Mouse (Mus musculus) layer of hippocampus, postnatal 10 days (tissue): ENCODE measurements around the gene Uspl1. TPM values are rescaled to one million over a fixed set of nuclear protein-coding genes. Genes with fewer than 3 reads are reported as not detected.

Experiments
- DNase-seq, 2 experiments: peaks; one replicate each; pipeline ENCODE4 v3.0.0; 2021; ENCODE audit warnings: low spot score in 2 of 2
- total RNA-seq, 2 experiments: library from RNA; stranded (reverse); gene quantifications; 2 replicates each; pipeline ENCODE4 v1.2.3; 2021

Uspl1 gene
- total RNA-seq, 2 experiments from 2014 or later, result 45.4 to 45.9 TPM

DNA sequence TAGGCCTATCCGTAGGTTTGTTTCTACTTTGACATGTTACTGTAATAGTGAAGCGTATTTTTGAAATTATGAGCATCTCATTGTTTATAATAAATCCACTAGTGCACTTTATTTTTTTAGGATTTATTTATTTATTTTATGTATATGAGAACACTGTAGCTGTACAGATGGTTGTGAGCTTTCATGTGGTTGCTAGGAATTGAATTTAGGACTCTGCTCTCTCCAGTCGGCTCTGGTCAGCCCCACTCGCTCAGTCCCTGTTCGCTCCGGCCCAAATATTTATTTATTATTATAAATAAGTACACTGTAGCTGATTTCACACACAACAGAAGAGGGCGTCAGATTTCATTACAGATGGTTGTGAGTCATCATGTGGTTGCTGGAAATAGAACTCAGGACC lies 24.6 kb downstream of the Uspl1 start:
- DNase-seq, result no peak

DNA sequence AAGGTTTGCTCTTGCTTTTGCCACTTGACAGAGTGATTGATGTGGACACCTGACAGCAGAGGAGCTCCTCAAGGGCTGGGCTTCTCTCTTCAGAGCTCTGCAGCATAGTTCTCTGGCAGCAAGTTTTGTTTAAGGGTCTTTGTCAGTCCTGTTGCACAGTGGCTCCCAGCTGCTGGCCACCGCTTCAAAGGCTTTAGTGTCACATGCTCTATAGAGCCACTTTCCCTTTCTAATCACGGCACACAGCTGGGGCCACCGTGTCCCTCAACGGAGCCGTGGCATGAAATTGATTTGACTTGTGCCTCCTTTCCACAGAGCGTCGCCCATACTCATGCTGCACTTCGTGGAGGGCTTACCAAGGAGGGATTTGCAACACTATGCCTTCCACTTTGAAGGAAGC lies 25.2 kb downstream of the Uspl1 start:
- no peak for DNase-seq

DNA sequence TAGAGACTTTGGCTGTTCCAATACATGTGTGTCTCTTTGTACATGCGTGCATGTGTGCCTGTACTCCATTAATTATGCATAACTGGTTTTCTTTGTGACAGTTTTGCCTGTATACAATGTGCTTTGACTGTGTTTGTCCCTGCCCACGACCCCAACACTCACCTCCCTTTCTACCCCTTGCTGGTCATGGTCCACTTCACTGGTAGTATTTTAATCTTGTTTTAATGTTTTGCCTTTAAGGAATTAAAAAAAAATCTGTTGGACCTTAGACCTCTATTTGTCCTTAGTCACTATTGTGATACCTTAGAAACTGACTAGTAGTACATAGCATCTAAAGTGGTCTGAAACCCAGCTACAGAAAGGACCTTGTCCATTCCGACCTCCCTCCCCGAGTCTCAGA lies 26.9 kb downstream of the Uspl1 start:
- no peak for DNase-seq

DNA sequence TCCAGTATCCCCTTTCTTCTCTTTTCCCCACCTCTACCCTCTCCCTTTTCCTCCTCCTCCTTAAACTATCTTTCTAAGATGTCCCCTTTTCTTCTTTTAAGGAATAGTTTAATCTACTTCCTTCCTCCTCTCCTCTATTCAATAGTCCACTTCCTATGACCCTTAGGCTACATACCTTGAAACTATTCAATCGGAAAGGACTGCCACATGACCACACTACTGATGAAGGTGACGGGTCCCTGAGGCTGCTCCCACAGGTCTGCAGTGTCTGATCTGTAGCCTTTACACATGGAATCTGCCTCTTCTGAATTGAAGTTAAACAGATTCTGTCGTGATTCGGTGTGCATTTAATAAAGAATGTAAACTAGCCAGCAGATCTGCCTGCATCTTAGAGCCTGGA lies 28.7 kb downstream of the Uspl1 start:
- DNase-seq, result no peak

DNA sequence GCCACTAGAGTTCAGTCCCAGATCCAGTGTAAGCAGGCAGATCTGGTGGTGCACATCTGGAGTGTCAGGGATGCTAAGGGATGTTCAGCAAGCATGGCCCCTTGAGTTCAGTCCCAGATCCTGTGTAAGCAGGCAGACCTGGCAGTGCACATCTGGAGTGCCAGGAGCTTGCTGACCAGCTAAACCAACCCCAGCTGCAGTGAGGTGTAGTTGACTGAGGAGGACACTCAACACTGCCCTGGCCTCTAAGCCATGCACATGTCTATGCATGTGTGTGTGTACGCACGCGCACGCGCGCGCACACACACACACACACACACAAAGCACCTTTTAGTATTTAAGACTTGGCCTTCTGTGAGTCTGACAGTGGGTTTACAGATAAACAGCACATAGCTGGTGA lies 31.4 kb downstream of the Uspl1 start:
- DNase-seq, result no peak

DNA sequence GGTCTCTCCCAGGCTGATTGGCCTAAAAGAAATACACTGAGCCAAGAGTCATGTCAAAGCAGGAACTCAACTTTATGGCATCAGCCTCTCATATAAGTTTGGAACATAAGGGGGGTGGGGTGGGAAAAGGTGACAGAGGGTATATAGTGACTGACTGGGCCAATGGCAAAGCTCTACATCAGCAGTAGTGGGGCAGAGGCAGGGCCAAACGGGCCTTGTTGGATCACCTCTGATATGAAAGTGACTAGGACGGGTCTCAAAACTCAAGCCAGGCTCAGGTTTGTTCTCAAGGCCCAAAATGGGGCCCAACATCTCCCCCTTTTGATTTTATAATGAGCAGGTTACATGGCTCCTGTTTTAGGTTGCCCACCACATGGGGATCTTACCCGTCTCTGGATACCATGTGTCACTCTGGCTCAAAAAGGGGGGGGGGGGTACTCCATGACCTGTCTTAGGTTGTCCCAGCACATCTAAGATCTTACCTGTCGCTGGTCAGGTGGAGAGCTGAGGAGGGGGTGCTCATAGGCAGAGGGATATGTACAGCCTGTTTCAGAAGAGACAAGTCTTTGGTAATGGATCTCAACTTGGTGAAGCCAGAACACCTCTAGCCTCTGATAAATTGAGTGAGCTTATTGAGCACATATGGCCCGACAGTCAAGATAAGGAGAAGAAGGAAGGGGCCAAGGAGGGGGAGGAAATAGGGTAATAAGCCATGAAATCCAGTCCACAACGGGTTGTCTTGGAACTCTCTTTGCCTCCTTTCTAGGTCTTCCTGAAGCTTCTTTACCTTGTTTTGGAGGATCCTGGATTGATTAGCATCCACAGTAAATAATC lies 33.6 kb downstream of the Uspl1 start:
- DNase-seq, result no peak

DNA sequence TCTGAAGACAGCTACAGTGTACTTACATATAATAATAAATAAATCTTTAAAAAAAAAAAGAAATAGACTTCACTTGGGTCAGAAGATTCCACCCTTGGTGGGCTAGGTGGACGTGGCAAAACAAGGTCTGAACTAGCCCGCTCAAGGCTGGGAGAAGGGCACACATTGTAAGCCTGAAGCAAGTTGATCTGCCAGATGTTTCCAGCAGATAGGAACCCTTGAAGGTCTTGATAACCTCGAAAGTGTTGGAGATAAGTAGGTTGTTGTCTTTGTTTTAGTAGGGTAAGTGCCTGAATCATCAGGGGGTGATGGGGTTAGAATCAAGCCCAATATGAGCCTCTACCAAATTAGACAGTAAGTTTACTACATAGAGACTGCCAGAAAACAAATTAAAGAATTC lies 35.3 kb downstream of the Uspl1 start:
- DNase-seq, result no peak

DNA sequence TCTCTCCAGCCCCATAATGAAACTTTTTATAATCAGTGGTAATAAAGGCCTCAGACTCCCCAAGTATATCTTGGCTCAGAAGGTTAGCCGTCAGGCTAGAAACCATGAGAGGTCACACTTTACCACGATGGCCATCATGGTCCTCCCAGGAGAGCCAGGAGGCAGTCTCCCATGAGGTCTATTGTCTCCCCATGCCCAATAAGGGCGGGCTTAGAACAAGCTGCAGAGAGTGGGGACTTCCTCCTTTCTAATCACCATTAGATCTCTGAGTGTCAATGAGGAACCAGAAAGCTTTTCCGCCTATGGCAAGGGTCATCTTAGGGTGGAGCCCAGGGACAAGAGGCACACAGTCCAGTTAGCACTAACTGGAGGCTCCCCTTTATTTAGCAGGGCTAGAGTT lies 37.2 kb downstream of the Uspl1 start:
- no peak for DNase-seq

DNA sequence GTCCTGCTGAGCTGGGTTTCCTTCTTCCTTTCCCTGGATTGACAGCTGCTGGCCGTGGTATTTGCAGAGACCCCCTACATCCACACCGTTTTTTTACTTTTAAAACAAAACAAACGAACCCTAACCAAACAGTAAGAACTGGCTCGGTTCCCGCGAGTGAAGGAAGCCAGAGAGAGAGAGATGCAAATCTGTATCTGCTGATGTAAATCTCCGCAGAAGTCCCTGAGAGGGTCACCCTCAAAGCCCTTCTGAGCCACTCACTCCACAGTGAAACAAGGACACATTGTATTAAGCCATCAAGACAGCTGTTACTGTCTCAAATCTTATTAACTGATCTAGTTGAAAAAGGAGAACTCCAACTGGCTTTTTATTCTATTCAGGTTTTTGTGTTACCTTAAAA lies 40.5 kb downstream of the Uspl1 start:
- DNase-seq, result no peak

DNA sequence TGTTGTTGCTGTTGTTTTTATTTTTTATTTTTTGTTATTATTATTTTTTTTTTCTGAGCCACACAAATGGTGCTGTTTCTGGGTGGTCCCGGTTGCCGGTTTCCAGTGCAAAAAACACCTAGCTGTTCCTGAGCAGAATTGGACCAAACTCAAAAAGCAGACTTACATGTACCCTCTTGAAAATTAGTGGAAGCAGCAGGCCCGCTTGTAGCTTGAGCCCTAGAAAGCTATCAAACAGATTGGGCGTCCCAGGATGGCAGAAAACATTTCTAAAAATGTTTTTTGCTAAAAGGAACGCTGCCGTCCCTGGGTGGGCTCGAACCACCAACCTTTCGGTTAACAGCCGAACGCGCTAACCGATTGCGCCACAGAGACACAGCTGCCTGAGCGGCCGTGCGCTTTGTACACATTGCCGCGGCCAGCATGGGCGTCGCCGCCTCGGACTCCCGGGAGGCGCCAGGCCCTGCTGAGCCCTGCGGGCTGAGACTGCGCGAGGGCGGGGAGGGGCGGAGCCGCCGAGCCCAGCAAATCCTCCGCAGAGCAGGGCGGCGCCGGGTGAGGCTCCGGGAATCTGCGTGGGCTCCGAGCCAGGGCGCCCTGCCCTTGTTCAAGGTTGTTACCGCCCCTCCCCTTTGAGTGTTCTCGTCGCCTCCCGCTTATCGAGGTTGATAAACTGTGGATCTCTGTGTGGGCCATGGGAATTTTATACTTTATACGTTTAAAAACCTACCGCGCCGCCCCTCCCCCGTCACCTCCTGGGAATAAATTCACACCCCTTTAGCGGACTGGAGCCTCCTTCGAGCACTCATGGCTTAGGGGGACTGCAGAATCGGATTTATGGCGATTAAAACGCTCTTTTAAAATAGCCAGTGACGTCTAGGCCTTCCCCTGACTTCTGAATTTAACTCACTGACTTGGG lies 44.8 kb downstream of the Uspl1 start:
- DNase-seq, result peak; percentile 98 to 99

DNA sequence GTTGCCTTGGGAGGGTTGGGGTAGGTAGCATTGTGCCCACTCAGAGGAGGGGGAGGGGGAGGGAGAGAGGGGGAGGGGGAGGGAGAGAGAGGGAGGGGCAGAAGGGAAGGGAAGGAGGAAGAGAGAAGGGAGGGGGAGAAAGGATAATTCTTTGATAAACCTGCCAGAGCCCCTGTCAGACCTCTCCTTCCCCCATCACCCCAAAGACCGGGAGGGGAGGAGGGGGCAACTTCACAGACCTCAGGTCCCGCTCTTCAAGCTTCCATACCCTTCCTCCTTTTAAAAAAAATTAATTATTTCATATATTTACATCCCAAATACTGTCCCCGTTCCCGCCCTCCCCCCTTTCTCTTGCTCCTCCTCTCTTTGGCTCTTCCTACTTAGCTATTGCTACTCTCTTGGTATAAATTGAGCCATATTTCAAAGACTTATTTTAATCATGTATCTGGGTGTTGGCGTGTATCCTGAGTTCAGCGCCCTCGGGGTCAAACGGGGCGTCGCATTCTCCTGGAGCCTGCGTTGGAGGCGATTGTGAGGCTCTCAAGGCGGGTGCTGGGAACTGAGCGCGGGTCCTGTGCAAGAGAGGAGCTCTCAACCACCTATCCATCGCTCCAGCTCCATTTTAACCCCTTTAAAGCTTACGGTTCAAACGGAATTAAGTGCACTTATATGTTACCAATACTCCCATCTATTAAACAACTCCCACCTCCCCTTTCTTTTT lies 45.6 kb downstream of the Uspl1 start:
- no peak for DNase-seq

DNA sequence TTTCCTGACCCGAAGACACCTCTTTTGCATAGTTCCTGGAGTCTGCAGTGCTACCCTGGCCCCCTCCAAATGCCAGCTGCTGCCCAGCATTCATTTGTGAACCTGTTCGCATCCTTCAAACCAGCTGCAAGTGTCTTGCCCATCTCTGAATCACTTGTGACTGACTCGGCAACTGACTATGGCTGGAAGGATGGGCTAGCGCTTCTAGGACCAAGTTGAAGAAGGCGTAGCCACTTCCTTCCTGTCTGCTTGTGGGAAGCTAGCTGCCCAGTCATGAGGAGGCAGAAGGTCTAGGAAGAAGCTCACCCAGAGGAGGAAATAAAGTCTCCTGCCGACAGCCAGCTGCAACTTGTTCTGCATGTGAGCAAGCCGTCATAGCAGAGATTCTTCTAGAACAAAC lies 50.9 kb downstream of the Uspl1 start:
- no peak for DNase-seq

DNA sequence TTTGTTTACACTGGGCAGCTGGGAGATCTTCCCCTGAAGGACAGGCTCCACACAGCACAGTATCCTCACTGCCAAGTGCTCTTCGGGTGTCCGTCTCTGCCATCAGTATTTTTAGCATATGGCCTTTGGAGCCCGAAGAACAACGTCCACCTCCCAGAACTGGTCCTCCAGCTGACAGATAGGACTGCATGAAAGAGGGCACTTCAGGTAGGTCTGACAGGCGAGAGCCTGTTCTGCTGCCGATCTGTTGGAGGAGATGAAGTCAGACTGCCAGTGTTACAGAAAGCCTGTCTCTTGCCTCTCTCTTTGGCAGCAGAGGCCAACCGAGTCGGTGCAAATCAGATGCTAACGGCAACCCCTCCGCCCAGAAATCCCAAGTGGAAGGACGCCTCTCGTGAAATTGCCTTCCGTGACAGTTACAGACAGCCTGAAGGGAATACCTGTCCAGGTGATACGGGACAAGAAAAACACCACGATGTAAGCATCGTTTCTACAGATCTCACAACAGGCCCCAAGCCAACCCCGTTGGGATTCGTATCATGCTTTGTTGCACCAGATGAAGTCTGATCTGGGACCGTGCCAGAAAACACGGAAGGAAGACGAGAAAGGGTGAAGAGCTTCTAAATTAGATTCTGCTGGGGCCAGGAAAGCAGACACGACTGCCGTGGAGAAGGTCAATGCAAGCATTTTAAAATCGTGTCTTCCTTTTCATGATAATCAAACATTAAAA lies 53.2 kb downstream of the Uspl1 start:
- no peak for DNase-seq

DNA sequence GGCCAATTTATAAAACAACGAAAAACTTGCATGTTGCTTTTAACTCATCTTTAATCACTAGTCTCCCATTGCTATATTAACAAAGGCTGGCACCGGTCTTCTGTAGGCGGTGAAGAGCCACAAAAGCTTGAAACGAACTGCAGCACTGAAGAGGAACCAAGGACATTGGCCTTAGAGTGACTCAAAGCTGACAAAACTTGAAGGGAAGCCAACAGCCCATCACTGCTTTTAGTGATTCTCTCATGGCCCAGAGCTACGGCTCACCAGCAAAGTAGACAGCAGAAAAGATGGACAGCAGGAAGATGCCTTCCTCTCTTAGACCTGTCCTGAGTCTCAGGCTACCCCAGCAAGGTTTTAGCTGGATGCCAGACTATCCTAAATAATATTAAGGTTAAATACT lies 58.3 kb downstream of the Uspl1 start:
- DNase-seq, result no peak

DNA sequence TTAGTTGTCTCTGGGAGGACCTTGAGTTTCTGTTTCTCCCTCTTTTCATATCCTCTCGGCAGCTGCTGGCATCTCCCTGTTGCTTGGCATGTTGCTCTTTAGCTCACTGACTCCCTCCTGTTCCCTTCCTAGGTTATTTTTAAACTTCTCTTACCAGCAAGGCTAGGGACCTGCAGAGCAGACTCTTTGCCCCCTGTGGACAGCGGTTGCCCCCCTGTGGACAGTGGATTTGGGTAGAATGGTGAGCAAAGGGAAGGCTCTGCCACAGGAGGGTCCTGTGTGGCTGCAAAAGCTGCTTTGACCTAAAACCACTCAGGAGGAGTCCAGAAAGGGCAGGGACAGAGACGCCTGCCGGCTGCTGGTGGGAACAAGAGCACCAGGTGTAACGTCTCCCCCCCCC lies 58.9 kb downstream of the Uspl1 start:
- no peak for DNase-seq

DNA sequence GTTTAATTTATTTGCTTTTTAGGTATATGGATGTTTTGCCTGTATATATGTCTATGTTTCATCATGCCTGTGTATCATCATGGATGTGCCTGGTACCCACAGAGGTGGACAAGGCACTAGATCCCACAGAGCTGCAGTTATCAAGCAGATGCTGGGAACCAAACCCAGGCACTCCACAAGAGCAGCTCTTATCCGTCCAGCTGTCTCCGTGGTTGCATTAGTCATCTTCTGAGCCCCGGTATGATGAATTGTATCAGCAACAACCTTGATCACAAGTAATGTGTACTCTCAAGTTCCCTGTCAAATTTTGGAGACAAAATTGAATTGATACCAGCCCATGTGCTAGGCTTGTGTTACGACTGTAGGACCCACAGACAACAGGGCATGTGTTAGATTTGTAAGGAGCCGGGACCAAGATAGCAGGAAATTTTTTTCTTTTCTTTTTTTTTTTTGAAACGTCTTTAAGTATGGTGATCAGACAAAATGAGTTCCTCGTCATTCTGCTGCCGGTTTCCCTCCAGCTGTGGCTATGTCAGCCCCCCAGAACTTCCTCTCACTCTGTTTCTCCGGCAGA lies 61.3 kb downstream of the Uspl1 start:
- DNase-seq, result no peak

DNA sequence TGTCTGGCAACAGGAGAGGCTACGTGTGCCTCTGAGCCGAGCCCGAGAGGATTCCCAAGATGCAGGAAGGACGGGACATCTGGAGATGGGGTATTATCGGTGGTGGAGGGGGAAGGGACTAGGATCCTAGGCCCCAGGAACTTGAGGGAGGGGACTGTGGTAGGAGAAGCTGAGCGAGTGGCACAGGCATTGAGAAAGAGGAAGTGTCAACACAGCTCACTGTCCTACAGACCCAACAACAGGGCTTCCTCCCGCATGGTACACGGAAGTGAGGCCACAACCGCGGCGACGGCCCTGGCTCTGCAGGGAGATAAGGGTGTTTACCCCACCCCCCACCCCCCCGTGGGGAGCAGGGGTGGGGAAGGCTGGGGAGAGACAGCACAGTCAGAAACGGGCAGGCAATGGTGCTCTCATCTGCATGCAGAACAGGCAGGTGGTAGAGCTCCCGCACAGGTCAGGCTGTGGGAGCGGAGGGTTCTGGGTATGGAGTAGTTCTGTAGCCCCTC lies 61.9 kb downstream of the Uspl1 start:
- no peak for DNase-seq

DNA sequence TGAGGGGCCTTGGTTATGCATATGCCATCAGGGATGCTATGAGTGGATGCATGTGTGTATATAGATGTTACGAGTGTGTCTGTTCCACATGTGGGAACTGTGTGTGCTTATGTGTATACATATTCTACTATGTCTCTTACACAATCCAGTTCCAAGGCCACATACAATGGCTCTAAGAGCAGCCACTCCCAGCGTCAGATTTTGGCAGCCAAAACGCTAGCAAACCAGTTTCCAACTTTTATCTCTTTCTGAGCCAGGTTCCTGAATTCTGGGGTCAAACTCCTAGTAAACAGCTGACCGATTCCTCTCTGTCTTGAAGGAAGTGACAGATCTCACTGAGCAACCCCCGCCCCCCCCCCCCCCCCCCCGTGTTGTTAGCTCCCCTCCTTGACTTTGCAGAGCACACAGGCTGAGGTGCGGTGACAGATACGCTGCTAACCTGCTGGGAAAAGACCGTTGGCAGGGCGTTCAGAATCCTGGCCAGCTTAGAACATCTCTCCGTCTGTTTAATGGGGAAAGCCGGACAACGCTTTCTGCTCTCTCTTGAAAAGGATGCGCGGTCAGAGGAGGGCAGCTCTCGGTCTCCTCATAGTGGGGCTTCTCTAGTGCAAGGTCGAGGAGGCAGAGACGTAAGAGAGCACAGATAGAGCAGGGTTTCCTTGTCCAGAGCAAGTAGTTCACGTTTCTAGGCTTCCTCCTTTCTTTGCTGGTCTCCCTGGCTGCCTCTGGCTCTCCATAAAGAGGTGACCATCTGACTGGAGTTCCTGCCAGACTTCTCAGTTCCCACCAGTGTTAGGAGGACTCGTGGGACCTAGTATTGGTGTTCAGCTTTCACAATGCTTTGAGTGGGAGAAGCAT lies 63.1 kb downstream of the Uspl1 start:
- no peak for DNase-seq

DNA sequence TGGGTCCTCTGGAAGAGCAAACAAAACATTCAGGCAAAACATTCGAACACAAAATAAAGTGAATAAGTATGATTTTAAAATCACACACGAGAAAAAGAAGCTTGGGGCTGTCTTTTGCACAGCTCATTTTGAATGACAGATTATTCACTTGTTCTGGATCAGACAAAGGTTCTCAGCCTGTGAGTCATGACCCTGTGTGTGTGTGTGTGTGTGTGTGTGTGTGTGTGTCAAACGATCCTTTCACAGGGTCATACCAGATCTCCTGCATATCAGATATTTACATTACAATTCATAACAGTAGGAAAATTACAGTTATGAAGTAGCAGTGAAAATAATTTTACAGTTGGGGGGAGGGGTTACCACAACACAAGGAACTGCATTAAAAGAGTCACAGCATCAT lies 68.2 kb downstream of the Uspl1 start:
- no peak for DNase-seq

DNA sequence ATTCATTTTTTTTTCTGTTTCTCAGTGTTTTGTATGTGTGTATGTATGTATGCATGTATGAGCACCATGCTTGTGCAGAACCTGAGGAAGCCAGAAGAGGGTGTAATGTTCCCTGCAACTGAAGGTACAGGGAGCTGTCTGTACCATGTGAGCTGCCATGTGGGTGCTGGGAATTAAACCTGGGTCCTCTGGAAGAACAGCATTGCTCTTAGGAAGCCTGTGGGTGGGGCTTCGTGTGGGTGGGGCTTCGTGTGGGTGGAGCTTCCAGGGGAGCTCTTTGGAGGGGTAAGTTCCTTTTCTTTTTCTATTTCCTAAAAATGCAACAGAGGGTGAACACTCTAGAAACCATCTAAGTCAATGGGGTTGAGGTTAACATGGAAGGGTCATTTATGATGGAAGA lies 69.3 kb downstream of the Uspl1 start:
- DNase-seq, result no peak
